Mouse (Mus musculus): ENCODE data around the gene Dnah12. TPM values are rescaled to one million over a fixed set of nuclear protein-coding genes. Genes with fewer than 3 reads are reported as not detected.
"Not testable (repeated sequence)": the region's sequence is repeated elsewhere in the genome, so short reads cannot be mapped to it uniquely, and the experiment has no call there.

Dnah12 gene
- polyA plus RNA-seq, 1 experiment from 2014 or later, result 0.03 TPM

DNA sequence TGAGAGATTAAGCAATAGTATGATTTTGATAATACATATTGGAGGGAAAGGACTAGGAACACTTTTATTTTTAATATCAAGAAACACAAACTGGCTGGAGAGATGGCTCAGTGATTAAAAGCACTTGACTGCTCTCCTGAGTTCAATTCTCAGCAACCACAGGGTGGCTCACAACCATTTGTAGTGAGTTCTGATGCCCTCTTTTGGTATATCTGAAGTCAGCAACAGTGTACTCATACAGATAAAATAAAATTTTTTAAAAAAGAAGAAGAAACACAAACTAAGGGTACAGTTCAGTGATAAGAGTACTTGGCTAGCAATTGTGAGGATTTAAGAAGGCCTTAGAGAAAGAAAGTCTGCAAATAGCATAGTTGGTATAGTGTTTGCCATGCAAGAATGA lies 22.1 kb upstream of the Dnah12 start:
- no peak for DNase-seq (ENCODE audit: low spot score)
- Histone ChIP-seq H3K4me3 (peak overlapping the region; percentile 98; the same call in 1 of the 2 replicates), H3K4me1 (peaks cover 10% of the 10 kb centered on the region), H3K27me3 (ENCODE audit: insufficient read depth, poor library complexity, severe bottlenecking) (no peaks in the 10 kb centered on the region), H3K9me3 (no peaks in the 10 kb centered on the region), H3K36me3 (peaks cover 5% of the 10 kb centered on the region), H3K27ac (no peak overlapping the region)

DNA sequence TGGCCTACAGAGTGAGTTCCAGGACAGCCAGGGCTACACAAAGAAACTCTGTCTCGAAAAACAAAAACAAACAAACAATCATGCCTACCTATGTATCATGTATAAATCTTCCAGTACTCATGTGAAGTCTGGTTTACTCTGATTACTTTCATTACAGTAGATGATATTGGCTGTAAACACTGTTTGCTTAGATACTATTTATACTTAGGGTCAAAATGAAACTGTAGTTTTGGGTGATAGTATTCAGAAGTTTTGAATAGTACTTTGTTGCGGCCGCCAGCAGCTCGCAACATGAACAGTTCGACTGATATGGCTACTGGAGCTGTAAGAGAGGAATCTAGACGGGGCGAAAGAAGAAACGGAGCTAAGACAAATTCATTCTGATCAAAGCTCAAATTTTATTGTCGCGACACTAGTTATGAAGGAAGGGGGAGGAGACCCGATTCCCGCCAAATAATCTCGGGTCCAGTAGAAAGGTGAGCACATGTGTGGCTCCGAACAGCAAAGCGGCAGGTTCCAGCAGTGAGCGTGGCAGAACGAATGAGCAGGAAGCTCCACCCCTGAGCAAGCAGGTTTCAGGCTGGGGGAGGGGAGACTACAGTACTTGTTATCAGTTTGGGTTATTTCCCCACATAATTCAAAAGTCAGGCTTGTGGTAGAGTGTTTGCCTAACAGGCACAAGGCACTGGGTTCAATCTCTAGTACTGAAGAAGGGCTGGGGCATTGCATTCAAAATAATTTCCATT lies 21.0 kb upstream of the Dnah12 start:
- 55% methylated on average over 17 of the region's 17 CpGs for WGBS
- H3K4me1 ChIP-seq; H3K27ac ChIP-seq; H3K9me3 ChIP-seq; DNase-seq (ENCODE audit: low spot score); H3K4me3 ChIP-seq; H3K27me3 ChIP-seq (ENCODE audit: insufficient read depth, poor library complexity, severe bottlenecking); H3K36me3 ChIP-seq: not testable (repeated sequence)

DNA sequence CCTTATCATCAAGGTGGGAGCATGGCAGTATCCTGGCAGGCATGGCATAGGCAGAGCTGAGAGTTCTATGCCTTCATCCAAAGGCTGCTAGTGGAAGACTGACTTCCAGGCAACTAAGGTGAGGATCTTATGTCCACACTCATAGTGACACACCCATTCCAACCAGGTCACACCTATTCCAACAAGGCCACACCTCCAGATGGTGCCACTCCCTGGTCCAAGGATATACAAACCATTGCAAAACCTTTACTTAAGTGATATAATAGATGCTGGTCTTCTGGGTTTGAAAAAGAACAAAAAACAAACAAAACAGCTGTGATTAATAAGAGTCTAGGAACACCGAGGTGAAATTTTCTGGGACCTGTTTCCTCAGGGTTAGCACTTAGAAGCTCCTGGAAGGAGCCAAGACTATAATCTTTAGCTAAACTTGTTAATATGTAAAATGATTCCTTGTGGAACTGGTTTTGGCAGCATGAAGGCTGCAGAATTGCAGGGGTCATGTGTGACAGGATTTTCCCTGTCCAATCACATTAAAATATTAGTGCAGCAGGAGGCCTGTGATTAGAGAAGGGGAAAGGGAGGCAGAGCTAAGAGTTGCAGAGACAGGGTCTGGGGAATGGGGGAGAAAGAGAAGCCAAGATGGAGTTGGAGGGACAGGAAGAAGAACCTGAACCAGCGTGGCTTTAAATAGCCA lies 18.5 kb upstream of the Dnah12 start:
- WGBS, result 91% methylated on average over 2 of the region's 2 CpGs
- not testable (repeated sequence) for H3K27me3 ChIP-seq (ENCODE audit: insufficient read depth, poor library complexity, severe bottlenecking); H3K27ac ChIP-seq; H3K36me3 ChIP-seq; H3K4me1 ChIP-seq; H3K4me3 ChIP-seq; DNase-seq (ENCODE audit: low spot score); H3K9me3 ChIP-seq

DNA sequence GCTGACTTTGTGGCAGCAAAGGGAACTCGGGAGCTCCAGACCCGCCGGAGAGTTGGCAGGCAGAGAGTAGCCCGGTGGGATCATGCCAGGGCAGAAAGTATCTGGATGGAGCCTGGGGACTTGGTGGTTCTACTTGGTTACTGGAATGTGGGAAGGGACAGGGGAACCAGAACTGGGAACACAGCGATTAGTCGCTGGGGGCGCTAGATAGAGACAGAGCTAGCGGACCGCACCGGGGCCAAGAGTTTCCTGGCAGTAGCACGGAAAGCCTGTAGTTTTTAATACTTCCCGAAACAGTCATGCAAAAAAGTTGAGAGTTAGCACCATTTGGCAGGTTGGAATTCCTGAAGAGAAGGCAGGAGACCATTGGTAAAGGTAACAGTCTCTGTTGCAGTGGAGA lies 17.7 kb upstream of the Dnah12 start:
- no peaks in the 10 kb centered on the region for H3K36me3 ChIP-seq
- H3K27ac ChIP-seq, result no peak overlapping the region; the same call in 1 of the 2 replicates
- peaks cover 4% of the 10 kb centered on the region; the same call in 1 of the 2 replicates for H3K4me1 ChIP-seq
- 19% methylated on average over 12 of the region's 12 CpGs for WGBS
- no peaks in the 10 kb centered on the region for H3K9me3 ChIP-seq
- peak overlapping the region; percentile 20; the same call in 1 of the 2 replicates for H3K4me3 ChIP-seq
- no peak for DNase-seq (ENCODE audit: low spot score)
- H3K27me3 ChIP-seq (ENCODE audit: insufficient read depth, poor library complexity, severe bottlenecking), result no peaks in the 10 kb centered on the region

DNA sequence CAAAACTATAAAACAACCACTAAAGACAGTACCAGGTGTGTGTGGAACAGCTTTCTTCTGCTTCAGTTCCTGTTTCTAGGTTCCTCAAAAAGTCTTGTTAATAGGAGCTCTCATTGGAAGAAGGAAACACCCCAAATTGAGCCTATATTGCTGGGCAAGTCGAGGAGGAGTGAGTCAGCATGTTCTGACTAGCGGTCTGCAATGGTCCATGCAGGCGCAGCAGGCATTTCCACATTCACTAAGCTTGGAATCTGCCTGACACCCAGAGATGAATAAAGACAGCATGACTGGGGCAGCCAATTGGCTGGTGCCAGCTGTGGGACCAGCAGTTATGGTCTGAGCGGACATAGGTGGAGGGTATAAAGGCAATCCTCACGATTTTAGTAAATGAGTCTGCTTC lies 17.3 kb upstream of the Dnah12 start:
- no peaks in the 10 kb centered on the region for H3K4me1 ChIP-seq
- no peak overlapping the region; the same call in 1 of the 2 replicates for H3K27ac ChIP-seq
- H3K27me3 ChIP-seq (ENCODE audit: insufficient read depth, poor library complexity, severe bottlenecking), result no peaks in the 10 kb centered on the region
- DNase-seq (ENCODE audit: low spot score), result no peak
- H3K36me3 ChIP-seq, result no peaks in the 10 kb centered on the region
- H3K9me3 ChIP-seq, result no peaks in the 10 kb centered on the region
- 67% methylated on average over 5 of the region's 5 CpGs for WGBS
- peak overlapping the region; percentile 20; the same call in 1 of the 2 replicates for H3K4me3 ChIP-seq

DNA sequence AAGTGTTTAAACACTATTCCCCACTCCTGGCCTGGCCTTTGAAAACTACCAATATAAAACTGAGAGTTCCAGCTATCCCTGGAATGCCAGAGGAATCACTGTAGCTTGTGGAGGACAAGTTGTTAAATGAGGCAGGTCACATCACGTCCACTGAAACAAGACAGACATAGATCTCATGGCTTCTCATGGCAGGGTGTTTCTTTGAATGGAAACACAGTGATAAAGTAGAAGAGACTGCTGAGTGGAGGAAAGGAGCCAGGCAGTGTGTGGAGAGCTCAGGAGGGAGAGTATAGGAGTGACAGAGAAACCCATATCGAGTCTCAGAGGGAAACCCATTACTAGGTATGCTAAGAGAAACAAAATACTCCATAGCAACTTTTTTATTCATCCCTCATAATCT lies 2.3 kb upstream of the Dnah12 start:
- no peak for DNase-seq (ENCODE audit: low spot score)
- peak overlapping the region; percentile 81 for H3K27ac ChIP-seq
- H3K4me1 ChIP-seq, result 0 out of 2 replicates have a peak, but pooled peaks cover 3% of the 10 kb centered on the region
- no peaks in the 10 kb centered on the region for H3K36me3 ChIP-seq
- H3K27me3 ChIP-seq (ENCODE audit: insufficient read depth, poor library complexity, severe bottlenecking), result no peaks in the 10 kb centered on the region
- H3K4me3 ChIP-seq, result no peak overlapping the region
- no peaks in the 10 kb centered on the region for H3K9me3 ChIP-seq
- WGBS, result 27% methylated on average over 2 of the region's 2 CpGs

DNA sequence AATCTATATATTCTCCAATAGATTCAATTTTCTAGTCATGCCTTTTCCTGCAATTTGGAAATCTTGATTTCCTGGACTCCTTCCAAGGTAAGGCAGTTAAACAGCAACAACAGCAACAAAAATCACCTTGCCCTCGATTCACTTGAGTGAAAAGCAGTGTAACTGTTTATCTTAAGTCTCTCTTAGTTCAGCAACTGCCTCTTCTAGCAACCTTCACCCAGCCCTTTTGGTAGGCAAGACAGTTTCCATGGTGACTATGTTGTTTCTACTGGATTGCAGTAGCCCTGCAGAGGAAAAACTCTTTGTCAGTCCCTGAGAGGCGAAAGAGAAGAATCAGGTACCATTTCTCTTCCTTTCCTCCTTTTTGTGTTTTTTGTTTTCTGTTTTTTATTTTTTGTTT lies 1.7 kb upstream of the Dnah12 start:
- 0 out of 2 replicates have a peak, but pooled peaks cover 3% of the 10 kb centered on the region for H3K4me1 ChIP-seq
- no peaks in the 10 kb centered on the region for H3K36me3 ChIP-seq
- no peaks in the 10 kb centered on the region for H3K9me3 ChIP-seq
- DNase-seq (ENCODE audit: low spot score), result no peak
- H3K27me3 ChIP-seq (ENCODE audit: insufficient read depth, poor library complexity, severe bottlenecking), result no peaks in the 10 kb centered on the region
- WGBS, result 49% methylated on average over 2 of the region's 2 CpGs
- no peak overlapping the region for H3K4me3 ChIP-seq
- H3K27ac ChIP-seq, result peak overlapping the region; percentile 52; the same call in 1 of the 2 replicates

DNA sequence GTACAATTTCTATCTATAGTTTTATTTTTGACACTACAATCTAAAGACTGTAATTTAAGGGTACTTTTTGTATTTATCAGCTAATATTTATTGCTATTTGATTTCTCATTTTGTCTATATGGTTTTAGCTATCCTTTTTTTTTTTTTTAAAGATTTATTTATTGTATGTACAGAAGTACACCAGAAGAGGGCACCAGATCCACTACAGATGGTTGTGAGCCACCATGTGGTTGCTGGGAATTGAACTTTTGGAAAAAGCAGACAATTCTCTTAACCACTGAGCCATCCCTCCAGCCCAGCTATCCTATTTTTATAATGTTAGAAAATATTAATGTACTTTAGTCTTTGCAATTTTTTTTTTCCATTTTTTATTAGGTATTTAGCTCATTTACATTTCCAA lies 4.8 kb downstream of the Dnah12 start:
- Histone ChIP-seq H3K27me3 (ENCODE audit: insufficient read depth, poor library complexity, severe bottlenecking) (no peaks in the 10 kb centered on the region), H3K27ac (no peak overlapping the region), H3K4me3 (no peak overlapping the region), H3K36me3 (no peaks in the 10 kb centered on the region), H3K4me1 (no peaks in the 10 kb centered on the region), H3K9me3 (no peaks in the 10 kb centered on the region)
- no peak for DNase-seq (ENCODE audit: low spot score)

DNA sequence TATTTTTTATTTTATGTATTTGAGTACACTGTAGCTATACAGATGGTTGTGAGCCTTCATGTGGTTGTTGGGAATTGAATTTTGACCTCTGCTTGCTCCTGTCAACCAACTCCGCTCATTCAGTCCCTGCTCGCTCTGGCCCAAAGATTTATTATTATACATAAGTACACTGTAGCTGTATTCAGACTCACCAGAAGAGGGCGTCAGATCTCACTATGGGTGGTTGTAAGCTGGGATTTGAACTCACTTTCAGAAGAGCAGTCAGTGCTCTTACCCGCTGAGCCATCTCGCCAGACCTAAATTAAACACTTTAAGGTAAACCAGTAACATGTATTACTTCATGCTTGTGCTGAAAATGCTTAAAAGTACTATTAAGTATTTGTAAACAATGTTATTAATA lies 12.2 kb downstream of the Dnah12 start:
- not testable (repeated sequence) for H3K36me3 ChIP-seq; H3K4me3 ChIP-seq; H3K9me3 ChIP-seq; H3K27ac ChIP-seq; H3K4me1 ChIP-seq; H3K27me3 ChIP-seq (ENCODE audit: insufficient read depth, poor library complexity, severe bottlenecking); DNase-seq (ENCODE audit: low spot score)
- WGBS, result 86% methylated on average over 5 of the region's 5 CpGs

DNA sequence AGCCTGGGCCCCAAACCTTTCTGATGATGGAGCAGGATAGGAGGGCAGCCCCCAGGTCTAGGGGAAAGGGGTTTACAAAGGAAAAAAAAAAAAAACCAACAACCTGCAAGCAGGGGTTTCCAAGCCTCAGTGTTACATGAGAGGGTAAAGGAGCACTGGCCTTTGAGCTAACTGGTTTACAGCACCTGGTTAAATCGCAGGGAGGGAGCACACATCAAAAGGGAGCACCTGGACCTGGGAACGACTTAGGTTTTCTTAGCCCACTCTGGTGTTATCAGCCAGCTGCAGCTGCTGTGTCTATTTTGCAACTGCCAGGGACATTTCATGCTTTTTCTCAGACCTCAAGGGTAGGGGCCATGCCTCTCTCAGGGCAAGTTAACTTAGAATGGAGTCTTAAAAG lies 26.6 kb downstream of the Dnah12 start:
- not testable (repeated sequence) for H3K36me3 ChIP-seq; H3K27me3 ChIP-seq (ENCODE audit: insufficient read depth, poor library complexity, severe bottlenecking); H3K9me3 ChIP-seq; H3K4me1 ChIP-seq; DNase-seq (ENCODE audit: low spot score); H3K4me3 ChIP-seq; H3K27ac ChIP-seq
- WGBS, result 61% methylated on average over 2 of the region's 2 CpGs

DNA sequence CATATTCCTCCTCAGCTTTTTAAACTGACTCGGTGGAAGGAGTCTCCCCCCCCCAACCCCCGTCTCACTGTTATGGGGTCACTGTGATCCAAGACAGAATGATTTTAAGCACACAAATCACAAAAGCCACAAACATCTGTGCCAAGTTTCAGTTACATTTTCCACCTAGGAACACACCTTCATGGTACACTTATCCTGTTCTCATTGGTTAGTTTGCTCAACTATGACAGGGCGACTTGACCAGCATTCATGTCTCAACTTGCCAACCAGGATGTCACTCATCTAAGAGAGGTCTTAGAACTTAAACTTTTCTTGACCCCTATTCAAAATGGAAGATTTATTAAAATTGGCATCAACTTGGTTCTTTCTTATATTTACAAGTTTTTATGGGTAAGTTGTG lies 31.8 kb downstream of the Dnah12 start:
- Histone ChIP-seq H3K9me3 (no peaks in the 10 kb centered on the region), H3K27me3 (ENCODE audit: insufficient read depth, poor library complexity, severe bottlenecking) (no peaks in the 10 kb centered on the region), H3K4me1 (no peaks in the 10 kb centered on the region), H3K4me3 (no peak overlapping the region), H3K36me3 (no peaks in the 10 kb centered on the region), H3K27ac (no peak overlapping the region)
- DNase-seq (ENCODE audit: low spot score), result no peak
- WGBS, result 87% methylated on average over 3 of the region's 3 CpGs

DNA sequence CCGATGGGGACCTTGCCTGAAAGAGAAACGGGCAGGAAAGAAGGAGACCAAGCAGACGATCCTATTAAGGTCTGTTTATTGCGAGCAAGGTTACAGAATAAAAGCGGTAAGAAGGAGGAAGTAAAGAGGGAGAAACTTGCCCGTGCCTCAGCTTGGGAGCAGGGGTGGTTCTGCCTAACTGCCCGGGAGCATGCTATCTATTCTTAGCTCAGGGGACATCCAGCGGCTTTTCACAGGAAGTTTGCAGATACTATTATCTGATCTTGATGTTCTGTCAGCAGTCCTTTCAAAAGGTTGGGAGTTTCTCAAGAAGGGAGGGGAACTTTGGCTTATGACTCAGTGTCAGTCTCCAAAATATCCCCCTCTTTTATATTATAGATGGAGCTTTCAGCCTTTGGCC lies 65.5 kb downstream of the Dnah12 start:
- no peak for DNase-seq (ENCODE audit: low spot score)

DNA sequence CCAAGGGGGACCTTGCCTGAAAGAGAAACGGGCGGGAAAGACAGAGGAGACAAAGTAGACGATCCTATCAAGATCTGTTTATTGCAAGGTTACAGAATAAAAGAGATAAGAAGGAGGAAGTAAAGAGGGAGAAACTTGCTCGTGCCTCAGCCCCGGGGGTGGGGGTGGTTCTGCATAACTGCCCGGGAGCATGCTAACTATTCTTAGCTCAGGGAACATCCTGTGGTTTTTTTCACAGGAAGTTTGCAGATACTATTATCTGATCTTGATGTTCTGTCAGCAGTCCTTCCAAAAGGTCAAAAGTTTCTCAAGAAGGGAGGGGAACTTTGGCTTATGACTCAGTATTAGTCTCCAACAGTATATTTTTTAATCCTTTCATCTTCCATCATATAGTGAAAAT lies 71.8 kb downstream of the Dnah12 start:
- Histone ChIP-seq H3K9me3 (0 out of 2 replicates have a peak, but pooled peaks cover 5% of the 10 kb centered on the region), H3K36me3 (no peaks in the 10 kb centered on the region), H3K27me3 (ENCODE audit: insufficient read depth, poor library complexity, severe bottlenecking) (no peaks in the 10 kb centered on the region), H3K27ac (no peak overlapping the region), H3K4me1 (no peaks in the 10 kb centered on the region), H3K4me3 (no peak overlapping the region)
- 72% methylated on average over 6 of the region's 6 CpGs for WGBS
- DNase-seq (ENCODE audit: low spot score), result no peak

More for the DNA sequence above, 65.5 kb downstream of the Dnah12 start:
- Histone ChIP-seq H3K36me3 (no peaks in the 10 kb centered on the region), H3K9me3 (0 out of 2 replicates have a peak, but pooled peaks cover 5% of the 10 kb centered on the region), H3K27ac (no peak overlapping the region), H3K4me1 (no peaks in the 10 kb centered on the region), H3K4me3 (no peak overlapping the region), H3K27me3 (ENCODE audit: insufficient read depth, poor library complexity, severe bottlenecking) (no peaks in the 10 kb centered on the region)
- 49% methylated on average over 8 of the region's 8 CpGs for WGBS

All from heart, embryonic 10.5 days (tissue).